Mouse (Mus musculus): ENCODE measurements around the gene Fkbp10.

Gene Fkbp10

GRCm38 (mm10) chr11:100396886-100397599 lies 18.5 kb upstream of the Fkbp10 start:
- no peaks in the 10 kb centered on the region for H3K27me3 ChIP-seq (ENCODE audit: insufficient read depth, low read length)
- peak overlapping the region; percentile 91 for H3K4me3 ChIP-seq (replicated peaks; ENCODE audit: low read length)
- TF ChIP-seq CTCF (conservative IDR thresholded peaks at IDR 0.05; ENCODE audit: low read length) (peak; percentile 38), NANOG (IDR thresholded peaks at IDR 0.05; ENCODE audit: borderline replicate concordance, low read length) (no peak), POU5F1 (IDR thresholded peaks at IDR 0.05; ENCODE audit: borderline replicate concordance, low read length) (no peak)
- no peaks in the 10 kb centered on the region for H3K9me3 ChIP-seq (ENCODE audit: low read length)
- peaks cover 28% of the 10 kb centered on the region for H3K36me3 ChIP-seq (ENCODE audit: insufficient read depth, low read length)
- H3K4me1 ChIP-seq (replicated peaks; ENCODE audit: low read depth, low read length) = peaks cover 87% of the 10 kb centered on the region

DNA sequence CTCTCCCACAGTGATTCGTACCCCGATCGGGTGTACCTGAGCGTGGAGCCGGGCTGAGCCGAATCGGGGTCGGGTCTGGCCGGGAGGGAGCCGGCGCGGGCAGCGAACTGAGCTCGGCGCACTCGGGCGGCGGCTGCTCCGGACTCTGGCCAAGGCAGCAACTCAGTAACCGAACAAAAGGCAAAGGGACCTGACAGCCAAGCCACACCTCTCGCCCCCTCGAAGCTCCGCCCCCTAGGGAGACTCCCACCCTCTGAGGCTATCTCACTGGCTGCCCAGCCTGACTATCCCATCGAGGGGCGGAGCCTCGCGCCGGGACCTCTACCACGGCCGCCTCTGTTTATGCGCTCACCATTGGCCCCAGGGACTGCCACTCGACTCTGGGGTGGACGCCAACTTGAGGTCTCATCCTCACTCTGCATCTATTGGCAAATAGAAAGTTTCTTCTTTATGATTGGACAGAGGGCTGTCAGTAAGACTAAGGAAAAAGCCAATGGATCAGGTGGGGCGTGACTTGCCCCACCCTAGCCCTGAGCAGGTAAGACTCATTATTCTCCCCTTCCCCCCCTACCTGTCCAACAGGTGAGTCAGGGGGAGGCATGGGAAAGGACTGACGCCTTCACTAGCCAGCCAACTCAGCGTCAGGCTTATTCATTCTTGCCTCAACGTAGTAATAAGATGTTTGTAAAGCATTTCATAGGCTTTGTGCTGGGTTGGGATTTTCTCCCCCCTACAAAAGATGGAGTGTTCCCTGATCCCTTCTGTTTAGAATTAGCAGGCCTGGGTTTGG lies 17.7 kb upstream of the Fkbp10 start, which contains the start of gene Jup:
Gene Jup, minus strand, starts transcription at position 164 of the 790 bp plus-strand sequence.
- Histone ChIP-seq H3K9me3 (ENCODE audit: low read length) (no peaks in the 10 kb centered on the region), H3K27me3 (ENCODE audit: insufficient read depth, low read length) (no peaks in the 10 kb centered on the region), H3K4me3 (replicated peaks; ENCODE audit: low read length) (peak within 1 kb of the TSS; percentile 91), H3K36me3 (ENCODE audit: insufficient read depth, low read length) (peaks cover 24% of the 10 kb centered on the region), H3K4me1 (replicated peaks; ENCODE audit: low read depth, low read length) (peaks cover 87% of the 10 kb centered on the region)
- TF ChIP-seq CTCF (conservative IDR thresholded peaks at IDR 0.05; ENCODE audit: low read length) = no peak
- TF ChIP-seq NANOG (IDR thresholded peaks at IDR 0.05; ENCODE audit: borderline replicate concordance, low read length) = no peak
- no peak for TF ChIP-seq POU5F1 (IDR thresholded peaks at IDR 0.05; ENCODE audit: borderline replicate concordance, low read length)

GRCm38 (mm10) chr11:100398517-100398916 lies 17.0 kb upstream of the Fkbp10 start:
- TF ChIP-seq NANOG (IDR thresholded peaks at IDR 0.05; ENCODE audit: borderline replicate concordance, low read length) = no peak
- TF ChIP-seq CTCF (conservative IDR thresholded peaks at IDR 0.05; ENCODE audit: low read length) = no peak
- no peak for TF ChIP-seq POU5F1 (IDR thresholded peaks at IDR 0.05; ENCODE audit: borderline replicate concordance, low read length)
- H3K36me3 ChIP-seq (ENCODE audit: insufficient read depth, low read length) = peaks cover 17% of the 10 kb centered on the region
- no peaks in the 10 kb centered on the region for H3K27me3 ChIP-seq (ENCODE audit: insufficient read depth, low read length)
- H3K4me1 ChIP-seq (replicated peaks; ENCODE audit: low read depth, low read length) = peaks cover 82% of the 10 kb centered on the region
- H3K9me3 ChIP-seq (ENCODE audit: low read length) = no peaks in the 10 kb centered on the region
- no peak overlapping the region for H3K4me3 ChIP-seq (replicated peaks; ENCODE audit: low read length)

- Histone ChIP-seq H3K36me3 (ENCODE audit: insufficient read depth, low read length) (peaks cover 9% of the 10 kb centered on the region), H3K4me1 (replicated peaks; ENCODE audit: low read depth, low read length) (peaks cover 74% of the 10 kb centered on the region), H3K4me3 (replicated peaks; ENCODE audit: low read length) (peak overlapping the region; percentile 35; the same call in 1 of the 2 replicates), H3K9me3 (ENCODE audit: low read length) (no peaks in the 10 kb centered on the region), H3K27me3 (ENCODE audit: insufficient read depth, low read length) (no peaks in the 10 kb centered on the region)
- TF ChIP-seq CTCF (conservative IDR thresholded peaks at IDR 0.05; ENCODE audit: low read length) (no peak), POU5F1 (IDR thresholded peaks at IDR 0.05; ENCODE audit: borderline replicate concordance, low read length) (no peak), NANOG (IDR thresholded peaks at IDR 0.05; ENCODE audit: borderline replicate concordance, low read length) (no peak)
Measured at GRCm38 (mm10) chr11:100399320-100399719, 16.2 kb upstream of the Fkbp10 start.

DNA sequence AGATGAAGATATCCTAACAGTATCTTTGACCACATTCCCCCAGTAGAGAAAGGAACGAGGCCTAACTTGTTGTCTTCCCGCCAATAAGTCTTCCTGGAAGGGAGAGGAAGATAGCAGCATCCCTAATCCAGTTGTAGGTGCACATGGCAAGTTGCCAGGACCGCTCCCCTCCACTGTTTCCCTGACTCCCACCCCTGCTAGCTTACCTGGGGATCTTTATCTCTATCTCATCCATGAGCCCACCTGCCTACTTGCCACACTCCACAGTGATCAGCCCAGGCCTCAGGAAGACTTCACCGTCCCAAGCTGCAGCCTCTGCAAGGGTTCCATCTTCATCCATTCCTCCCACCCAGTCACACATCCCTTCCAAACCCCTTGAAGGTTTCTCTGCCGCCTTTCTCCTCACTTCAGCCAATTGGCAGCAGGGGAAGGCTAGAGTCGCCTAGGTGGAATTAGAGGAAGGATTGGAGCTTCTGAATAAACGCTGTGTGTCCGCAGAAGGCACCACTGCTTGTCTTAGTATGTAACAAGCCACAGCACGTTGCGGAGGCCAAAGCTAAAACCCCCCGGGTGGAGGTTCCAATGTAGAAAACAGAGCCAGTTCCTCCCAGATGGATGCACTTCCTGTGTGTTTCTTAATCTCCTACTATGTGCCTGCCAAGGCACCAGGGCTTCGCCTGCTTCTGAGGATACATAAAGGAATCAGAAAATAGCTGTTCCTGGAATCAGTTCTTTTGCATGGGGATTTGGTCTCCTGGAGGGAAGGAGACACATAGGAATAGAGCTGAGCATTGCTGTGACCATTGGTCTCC lies 15.6 kb upstream of the Fkbp10 start:
- TF ChIP-seq NANOG (IDR thresholded peaks at IDR 0.05; ENCODE audit: borderline replicate concordance, low read length) = no peak
- TF ChIP-seq CTCF (conservative IDR thresholded peaks at IDR 0.05; ENCODE audit: low read length) = no peak
- no peak for TF ChIP-seq POU5F1 (IDR thresholded peaks at IDR 0.05; ENCODE audit: borderline replicate concordance, low read length)
- no peaks in the 10 kb centered on the region for H3K27me3 ChIP-seq (ENCODE audit: insufficient read depth, low read length)
- H3K36me3 ChIP-seq (ENCODE audit: insufficient read depth, low read length) = peaks cover 3% of the 10 kb centered on the region
- H3K4me3 ChIP-seq (replicated peaks; ENCODE audit: low read length) = peak overlapping the region; percentile 35
- no peaks in the 10 kb centered on the region for H3K9me3 ChIP-seq (ENCODE audit: low read length)
- H3K4me1 ChIP-seq (replicated peaks; ENCODE audit: low read depth, low read length) = peaks cover 68% of the 10 kb centered on the region

- TF ChIP-seq POU5F1 (IDR thresholded peaks at IDR 0.05; ENCODE audit: borderline replicate concordance, low read length) = no peak
- TF ChIP-seq CTCF (conservative IDR thresholded peaks at IDR 0.05; ENCODE audit: low read length) = no peak
- TF ChIP-seq NANOG (IDR thresholded peaks at IDR 0.05; ENCODE audit: borderline replicate concordance, low read length) = no peak
- no peaks in the 10 kb centered on the region for H3K36me3 ChIP-seq (ENCODE audit: insufficient read depth, low read length)
Measured at GRCm38 (mm10) chr11:100400842-100401241, 14.7 kb upstream of the Fkbp10 start.

GRCm38 (mm10) chr11:100402240-100402639 lies 13.3 kb upstream of the Fkbp10 start:
- peaks cover 3% of the 10 kb centered on the region for H3K36me3 ChIP-seq (ENCODE audit: insufficient read depth, low read length)
- no peak for TF ChIP-seq NANOG (IDR thresholded peaks at IDR 0.05; ENCODE audit: borderline replicate concordance, low read length)
- no peak for TF ChIP-seq POU5F1 (IDR thresholded peaks at IDR 0.05; ENCODE audit: borderline replicate concordance, low read length)
- TF ChIP-seq CTCF (conservative IDR thresholded peaks at IDR 0.05; ENCODE audit: low read length) = no peak
- peaks cover 65% of the 10 kb centered on the region for H3K4me1 ChIP-seq (replicated peaks; ENCODE audit: low read depth, low read length)
- peak overlapping the region; percentile 10; the same call in 1 of the 2 replicates for H3K4me3 ChIP-seq (replicated peaks; ENCODE audit: low read length)
- H3K9me3 ChIP-seq (ENCODE audit: low read length) = no peaks in the 10 kb centered on the region
- no peaks in the 10 kb centered on the region for H3K27me3 ChIP-seq (ENCODE audit: insufficient read depth, low read length)

More at GRCm38 (mm10) chr11:100400842-100401241, 14.7 kb upstream of the Fkbp10 start:
- Histone ChIP-seq H3K4me3 (replicated peaks; ENCODE audit: low read length) (no peak overlapping the region), H3K4me1 (replicated peaks; ENCODE audit: low read depth, low read length) (peaks cover 63% of the 10 kb centered on the region), H3K27me3 (ENCODE audit: insufficient read depth, low read length) (no peaks in the 10 kb centered on the region), H3K9me3 (ENCODE audit: low read length) (no peaks in the 10 kb centered on the region)
